Comparison of ENCODE assay signal across 8 mouse cellular contexts in the genomic region with DNA sequence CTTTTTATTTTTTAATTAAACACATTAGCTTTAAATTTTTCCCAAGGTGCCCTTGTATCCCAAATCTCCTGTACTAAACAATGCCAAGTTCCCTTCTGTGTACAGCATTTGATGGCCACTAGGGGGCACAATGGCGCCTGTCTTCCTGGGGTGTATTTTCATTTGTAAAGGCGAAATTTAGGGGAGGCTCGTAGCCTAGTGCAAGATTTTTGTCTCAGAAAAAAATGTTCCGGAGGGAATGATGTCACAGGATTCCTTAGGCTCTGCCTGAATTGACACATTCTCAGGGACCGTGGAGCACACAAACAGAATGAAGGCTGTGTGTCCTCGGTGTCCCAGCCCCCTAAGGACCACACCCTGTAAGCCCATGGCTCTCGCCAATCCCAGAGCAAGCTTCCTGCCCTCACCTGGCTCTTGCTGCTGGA.
DNase-seq lines count a peak whose midpoint lies in the region; ATAC-seq lines count a peak whose summit lies in the region.

No protein-coding gene starts in this region.

- ATAC-seq in common myeloid progenitor, adult 5-6 weeks (replicated peaks; ENCODE audit: low read depth, poor library complexity, severe bottlenecking), result peak; percentile 72
- ATAC-seq in megakaryocyte, adult 5-6 weeks (ENCODE audit: poor library complexity, severe bottlenecking), result peak; percentile 60

- DNase-seq in urinary bladder, adult 18-20 months (ENCODE audit: low spot score in 2 of 2), result peak; percentile 26 to 30
- DNase-seq in urinary bladder, adult 2 months (ENCODE audit: low spot score), result no peak
- DNase-seq in gastrocnemius, postnatal 10 days, result peak; percentile 68
- peak; percentile 84 for DNase-seq in induced T-regulatory cell, adult 2 months (ENCODE audit: low read depth)
- DNase-seq in left cerebral cortex, adult 8-10 months (ENCODE audit: low spot score in 2 of 2), result peak; percentile 39 to 44
- peak; percentile 54 for DNase-seq in skeletal muscle tissue, adult 2 months (ENCODE audit: low read depth, low spot score)
